Mouse (Mus musculus) lung, adult 2 months (tissue): ENCODE results near the gene Mrps23. TPM values are rescaled to one million over a fixed set of nuclear protein-coding genes. Genes with fewer than 3 reads are reported as not detected.
A peak's percentile ranks its signal among the peaks of the same experiment; 100 is the strongest.

Experiments
- DNase-seq: peaks from one replicate; pipeline ENCODE4 v3.0.0; 2022
- H3K4me1 ChIP-seq: fragments of 200-500 bp; 2 replicates; pipeline ENCODE4 v1.6.1; 2011; ENCODE audit warnings: low read length; ENCODE audit not compliant: control insufficient read depth, insufficient read depth
- H3K4me3 ChIP-seq: fragments of 200-500 bp; replicated peaks from 2 replicates; pipeline ENCODE3; 2011; ENCODE audit warnings: low read depth, mild to moderate bottlenecking, control low read depth, low read length; ENCODE audit errors: extremely low read depth
- CTCF ChIP-seq: fragments of 200-500 bp; IDR thresholded peaks from 2 replicates; pipeline ENCODE4 v1.5.1; 2011; ENCODE audit warnings: mild to moderate bottlenecking, low read length, control low read depth; ENCODE audit not compliant: insufficient read depth
- POLR2A ChIP-seq: fragments of 200-500 bp; IDR thresholded peaks from 2 replicates; pipeline ENCODE4 v1.6.1; 2011; ENCODE audit warnings: low read depth, mild to moderate bottlenecking, control low read depth, low read length, borderline replicate concordance; ENCODE audit errors: extremely low read depth
- WGBS: fragments of 180-500 bp; shearing (Covaris S2); methylation state at CpG from one replicate; pipeline ENCODE4 v1.1.7; 2018; 5-methylcytosine and 5-hydroxymethylcytosine counted together
- polyA plus RNA-seq: library from polyadenylated mRNA; depleted of rRNA; stranded (reverse); fragments of >200 nt; gene quantifications from 2 replicates; pipeline ENCODE4 v1.2.3, GENCODE M21; 2012; rRNA removed

Mrps23 gene
- 23.3 and 39.0 TPM in 2 replicates for polyA plus RNA-seq

DNA sequence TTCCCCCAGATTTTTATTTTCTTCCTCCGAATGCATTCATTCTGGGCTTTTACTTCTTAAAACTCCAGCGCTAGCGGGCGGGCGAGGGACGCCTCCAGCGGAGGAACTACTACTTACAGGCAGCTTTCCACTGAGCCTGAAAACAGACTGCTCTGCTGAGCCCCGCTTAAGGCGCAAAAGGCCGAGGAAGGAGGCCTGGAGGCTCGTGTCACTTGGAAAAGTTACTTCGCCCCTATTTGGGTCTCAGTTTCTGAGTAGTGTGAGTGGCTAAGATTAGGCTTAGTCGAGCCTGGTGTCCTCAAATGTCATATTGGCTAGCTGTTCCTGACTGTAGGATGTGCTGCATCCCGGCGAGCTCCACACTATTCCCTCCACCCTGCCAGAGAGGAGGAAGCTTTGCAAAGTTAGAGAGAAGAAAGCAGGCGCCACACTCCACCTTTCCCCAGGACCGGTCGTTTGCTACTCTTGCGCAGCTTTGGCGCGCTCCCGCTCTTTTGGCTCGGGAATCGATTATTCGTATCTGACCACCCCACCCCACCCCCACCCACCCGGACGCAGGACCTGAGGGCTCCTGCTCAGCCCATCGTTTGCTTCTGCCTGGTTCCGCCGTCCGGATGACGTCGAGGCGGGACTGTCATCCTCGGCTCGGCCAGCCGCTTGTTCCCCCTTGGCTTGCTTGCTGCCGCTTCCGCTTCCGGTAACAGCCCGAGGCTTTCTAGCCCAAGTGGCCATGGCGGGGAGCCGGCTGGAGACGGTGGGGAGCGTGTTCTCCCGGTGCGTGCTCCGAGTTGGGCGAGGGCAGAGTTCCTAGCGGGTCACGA is at the start of gene Mrps23:
Mrps23 (plus strand) TSS at position 677 of the 821 bp plus-strand sequence.
- Histone ChIP-seq H3K4me1 (peaks cover 5% of the 10 kb centered on the region), H3K4me3 (peak within 1 kb of the TSS; percentile 99)
- peak; percentile 42 for TF ChIP-seq CTCF
- peak; percentile 81; the same call in 1 of the 2 replicates for TF ChIP-seq POLR2A
- DNase-seq = peak; percentile 87
- under 1% methylated on average over 51 of the region's 51 CpGs for WGBS

DNA sequence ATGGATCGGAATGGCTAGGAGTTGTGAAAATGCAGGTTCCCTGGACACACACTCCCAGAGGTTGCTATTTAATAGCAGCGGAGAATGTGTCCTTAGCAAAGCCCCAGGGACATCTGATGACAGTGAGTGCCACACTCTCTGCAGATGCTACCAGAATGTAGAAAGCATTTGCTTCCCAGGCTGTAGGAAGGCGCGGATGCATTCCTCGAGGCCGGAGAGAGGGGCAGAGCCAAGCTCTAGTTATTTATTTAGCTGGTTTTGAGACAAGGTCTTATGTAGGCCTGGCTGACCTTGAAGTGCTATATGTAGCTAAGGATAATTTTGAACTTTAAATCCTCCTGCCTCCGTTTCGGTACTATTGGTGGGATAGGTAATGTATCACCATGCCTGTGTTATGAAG is 49.7 kb upstream of the Mrps23 start:
- WGBS = 67% methylated on average over 8 of the region's 8 CpGs
- H3K4me3 ChIP-seq = no peak overlapping the region
- TF ChIP-seq POLR2A (no peak), CTCF (no peak)
- DNase-seq = no peak
- H3K4me1 ChIP-seq = peaks cover 40% of the 10 kb centered on the region

DNA sequence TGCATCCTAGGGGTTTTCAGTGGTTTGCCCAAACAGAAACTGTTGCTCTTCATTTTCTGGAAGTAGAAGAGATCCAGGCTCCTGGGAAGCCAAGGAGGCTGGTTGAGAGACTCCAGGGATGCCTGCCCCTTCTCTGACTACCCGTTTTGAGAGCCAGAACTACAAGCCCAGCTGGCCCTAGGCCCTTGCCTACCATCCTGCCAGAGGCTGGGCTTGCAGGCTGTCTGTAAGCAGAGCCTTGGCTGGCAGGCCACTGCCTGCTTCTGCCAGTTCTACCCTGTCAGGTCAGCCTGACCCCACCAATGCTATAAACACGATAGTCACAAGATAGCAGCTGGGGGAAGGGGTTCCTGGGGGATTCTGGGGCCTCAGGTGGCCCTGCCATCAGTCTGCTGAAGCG is 48.7 kb upstream of the Mrps23 start:
- Histone ChIP-seq H3K4me1 (peaks cover 46% of the 10 kb centered on the region), H3K4me3 (no peak overlapping the region)
- WGBS = 59% methylated on average over 3 of the region's 3 CpGs
- DNase-seq = no peak
- TF ChIP-seq POLR2A (no peak), CTCF (no peak)

DNA sequence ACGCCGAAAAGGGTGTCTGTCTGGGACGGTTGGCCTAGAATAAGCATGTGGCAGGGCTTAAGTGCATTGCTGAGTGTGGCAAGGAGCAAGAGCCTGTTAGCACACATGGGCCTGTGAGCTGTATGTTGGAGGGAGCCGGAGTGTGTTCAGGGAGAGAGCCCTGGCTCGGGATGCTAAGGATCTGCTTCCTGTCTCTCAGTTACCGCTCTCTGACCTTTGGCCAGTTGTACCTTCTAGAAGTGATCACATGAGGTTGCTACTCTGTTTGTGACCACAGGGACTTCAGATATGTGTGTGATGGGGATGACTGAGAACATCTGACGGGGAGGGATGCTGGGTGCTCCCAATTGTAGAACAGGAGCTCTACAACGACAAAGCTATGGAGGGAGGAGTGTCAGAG is 48.2 kb upstream of the Mrps23 start:
- DNase-seq = no peak
- 41% methylated on average over 8 of the region's 8 CpGs for whole genome bisulfite sequencing
- Histone ChIP-seq H3K4me3 (no peak overlapping the region), H3K4me1 (peaks cover 44% of the 10 kb centered on the region)
- TF ChIP-seq CTCF = no peak
- TF ChIP-seq POLR2A = no peak

DNA sequence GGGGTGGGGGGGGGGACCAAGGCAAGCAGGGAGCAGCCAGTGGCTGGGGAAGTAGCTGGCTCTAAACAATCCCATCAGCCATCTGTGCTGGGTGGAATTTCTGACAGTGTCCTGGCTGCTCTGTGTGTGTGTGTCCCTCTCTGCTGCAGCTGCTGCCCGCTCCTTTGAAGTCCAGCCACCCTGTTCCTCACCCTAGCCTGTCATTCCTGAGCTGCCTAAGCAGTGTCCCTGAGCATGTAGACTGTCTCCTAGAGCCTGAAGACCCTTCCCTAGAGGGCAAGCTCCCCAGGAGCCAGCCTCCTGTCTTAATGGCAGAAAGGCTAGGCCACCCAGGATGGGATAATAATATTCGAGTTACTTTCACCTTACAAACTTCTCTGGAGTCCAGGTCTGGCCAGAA is 47.8 kb upstream of the Mrps23 start:
- WGBS = 22% methylated on average over 2 of the region's 2 CpGs
- no peak for DNase-seq
- Histone ChIP-seq H3K4me1 (peaks cover 40% of the 10 kb centered on the region), H3K4me3 (no peak overlapping the region)
- TF ChIP-seq CTCF (no peak), POLR2A (no peak; the same call in 1 of the 2 replicates)

DNA sequence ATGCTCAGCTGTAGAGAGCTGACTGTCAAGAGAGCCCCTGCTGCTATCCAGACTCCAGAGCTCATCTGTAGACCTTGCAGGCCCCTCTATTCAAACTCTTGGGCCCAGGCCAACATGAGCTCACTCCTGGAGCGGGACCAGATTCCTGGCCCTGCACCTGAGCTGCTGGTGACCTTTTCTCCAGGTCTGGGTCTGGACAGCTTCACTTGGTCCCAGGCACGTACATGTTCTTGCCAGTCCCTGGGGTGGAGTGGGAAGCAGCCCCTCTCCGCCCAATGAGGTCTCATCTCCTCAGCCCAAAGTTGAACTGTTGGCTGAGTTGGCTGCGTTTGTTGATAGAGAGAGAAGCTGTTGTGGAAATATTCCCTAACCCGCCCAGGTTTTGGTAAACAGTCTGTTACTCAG is 45.3 kb upstream of the Mrps23 start:
- no peak overlapping the region for H3K4me3 ChIP-seq
- no peak for TF ChIP-seq CTCF
- WGBS = 39% methylated on average over 5 of the region's 5 CpGs
- H3K4me1 ChIP-seq = peaks cover 32% of the 10 kb centered on the region
- DNase-seq = no peak

DNA sequence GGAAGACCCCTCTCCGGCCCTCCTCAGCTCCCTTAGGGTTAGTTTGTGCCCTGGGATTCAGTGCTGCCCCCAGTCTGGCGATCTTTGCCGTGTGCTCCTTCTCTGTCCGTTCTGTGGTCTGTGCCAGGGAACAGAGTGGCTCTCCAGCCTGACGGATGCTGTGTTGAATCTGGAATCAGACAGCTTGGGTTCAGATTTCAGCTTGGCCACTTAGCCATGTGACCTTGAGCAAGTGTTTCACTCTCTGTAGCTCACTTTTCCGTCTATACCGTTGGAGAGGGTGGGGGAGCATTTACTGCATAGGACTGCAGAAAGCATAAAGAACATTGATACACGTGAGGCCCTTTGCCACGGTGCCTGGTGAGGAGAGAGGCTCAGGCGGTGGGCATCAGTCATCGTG is 44.8 kb upstream of the Mrps23 start:
- H3K4me1 ChIP-seq = peaks cover 32% of the 10 kb centered on the region
- DNase-seq = no peak
- no peak overlapping the region for H3K4me3 ChIP-seq
- WGBS = 60% methylated on average over 11 of the region's 11 CpGs
- TF ChIP-seq POLR2A = peak; percentile 35; the same call in 1 of the 2 replicates
- TF ChIP-seq CTCF = no peak

DNA sequence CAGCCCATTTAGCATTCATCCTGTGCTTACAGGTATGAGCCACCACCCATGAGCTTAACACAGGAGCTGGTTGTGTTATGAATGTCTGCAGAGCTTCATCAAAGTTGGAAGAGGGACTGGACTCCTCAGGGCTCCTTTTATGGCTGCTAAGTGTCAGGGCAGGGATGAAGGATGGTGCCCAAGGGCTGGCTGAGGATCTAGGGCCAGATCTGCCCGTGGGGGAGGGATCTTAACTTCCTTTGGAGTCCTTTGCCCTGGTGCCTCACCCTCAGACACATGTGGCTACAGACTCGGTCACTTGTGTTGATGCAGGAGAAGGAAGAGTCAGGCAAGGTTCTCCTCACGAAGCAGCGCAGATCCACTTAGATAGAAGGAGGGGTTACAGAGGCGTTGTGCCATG is 43.9 kb upstream of the Mrps23 start:
- H3K4me3 ChIP-seq = no peak overlapping the region
- peaks cover 40% of the 10 kb centered on the region for H3K4me1 ChIP-seq
- DNase-seq = no peak
- TF ChIP-seq CTCF (no peak), POLR2A (no peak)
- 44% methylated on average over 5 of the region's 5 CpGs for WGBS

DNA sequence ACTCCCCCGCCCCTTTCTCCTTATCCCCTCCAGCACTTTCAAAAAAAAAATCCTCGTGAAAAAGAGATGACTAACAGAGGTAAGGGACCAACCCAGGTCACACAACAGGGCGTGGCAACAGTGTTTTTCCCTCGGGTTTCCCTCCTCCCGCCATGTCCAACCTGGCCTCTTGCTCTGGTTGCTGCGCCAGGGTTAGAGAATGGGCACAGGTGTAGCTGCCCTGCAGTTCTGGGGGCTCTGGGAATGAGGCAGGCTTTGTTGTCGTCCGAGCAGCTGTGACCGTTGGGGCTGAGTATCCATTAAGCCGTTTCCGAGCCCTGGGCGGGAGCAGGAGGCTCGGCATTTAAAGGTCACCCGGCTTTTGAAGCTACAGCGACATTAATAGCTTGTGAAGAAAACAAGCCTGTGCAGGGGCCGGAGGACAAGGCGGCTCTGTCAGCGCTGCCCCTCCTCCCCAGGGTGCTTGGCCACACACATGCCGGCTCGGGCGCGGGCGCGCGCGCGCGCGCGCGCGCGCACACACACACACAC is 43.1 kb upstream of the Mrps23 start:
- WGBS = 3% methylated on average over 18 of the region's 33 CpGs
- H3K4me1 ChIP-seq = peaks cover 38% of the 10 kb centered on the region
- TF ChIP-seq POLR2A = 0 out of 2 replicates have a peak, but pooled peaks have one; percentile 5
- no peak for TF ChIP-seq CTCF

More for the DNA sequence above, 43.1 kb upstream of the Mrps23 start:
- peak; percentile 63 for DNase-seq
- peak overlapping the region; percentile 55 for H3K4me3 ChIP-seq
